Mouse (Mus musculus) adrenal gland, postnatal 36 days (tissue): ENCODE data around the gene Kank1. TPM values are rescaled to one million over a fixed set of nuclear protein-coding genes. Genes with fewer than 3 reads are reported as not detected.

Experiments used
- DNase-seq, 2 experiments: peaks; one replicate each; pipeline ENCODE4 v3.0.0; 2021; ENCODE audit warnings: mixed read lengths in 1 of 2
- total RNA-seq, 2 experiments: library from RNA; stranded (reverse); gene quantifications; 2 replicates each; pipeline ENCODE4 v1.2.3; 2021

The Kank1 gene
- total RNA-seq, 2 experiments from 2014 or later: 12.4 to 15.9 TPM

GRCm38 (mm10) chr19:25251610-25252140 lies 14.9 kb downstream of the Kank1 start:
- DNase-seq: no peak

GRCm38 (mm10) chr19:25253198-25253597 lies 16.4 kb downstream of the Kank1 start:
- DNase-seq: no peak

- DNase-seq: no peak
Observed at GRCm38 (mm10) chr19:25253628-25254027, 16.9 kb downstream of the Kank1 start.

GRCm38 (mm10) chr19:25258321-25258720 lies 21.5 kb downstream of the Kank1 start:
- DNase-seq: no peak

- DNase-seq: no peak
Observed at GRCm38 (mm10) chr19:25266181-25266580, 29.4 kb downstream of the Kank1 start.

GRCm38 (mm10) chr19:25267247-25267646 lies 30.5 kb downstream of the Kank1 start:
- DNase-seq: peak in 1 of 2 experiments; percentile 11

- DNase-seq: peak; percentile 48 to 64
Observed at GRCm38 (mm10) chr19:25268532-25268931, 31.8 kb downstream of the Kank1 start.

- DNase-seq: no peak
Observed at GRCm38 (mm10) chr19:25271591-25271990, 34.8 kb downstream of the Kank1 start.

GRCm38 (mm10) chr19:25273179-25273578 lies 36.4 kb downstream of the Kank1 start:
- no peak for DNase-seq

GRCm38 (mm10) chr19:25276600-25277395 lies 40.0 kb downstream of the Kank1 start:
- DNase-seq: peak in 1 of 2 experiments; percentile 8

GRCm38 (mm10) chr19:25277761-25278160 lies 41.0 kb downstream of the Kank1 start:
- DNase-seq: no peak

- DNase-seq: no peak
Observed at GRCm38 (mm10) chr19:25279603-25280002, 42.8 kb downstream of the Kank1 start.

- no peak for DNase-seq
Observed at GRCm38 (mm10) chr19:25283665-25284064, 46.9 kb downstream of the Kank1 start.

GRCm38 (mm10) chr19:25285756-25286538 lies 49.2 kb downstream of the Kank1 start:
- peak; percentile 90 to 92 for DNase-seq

- no peak for DNase-seq
Observed at GRCm38 (mm10) chr19:25290991-25291520, 54.3 kb downstream of the Kank1 start.

GRCm38 (mm10) chr19:25295207-25295606 lies 58.4 kb downstream of the Kank1 start:
- DNase-seq: no peak

- DNase-seq: no peak
Observed at GRCm38 (mm10) chr19:25297269-25297668, 60.5 kb downstream of the Kank1 start.

GRCm38 (mm10) chr19:25299852-25300670 lies 63.3 kb downstream of the Kank1 start:
- no peak for DNase-seq

- DNase-seq: no peak
Observed at GRCm38 (mm10) chr19:25301189-25301588, 64.4 kb downstream of the Kank1 start.

GRCm38 (mm10) chr19:25306277-25306676 lies 69.5 kb downstream of the Kank1 start:
- DNase-seq: no peak

GRCm38 (mm10) chr19:25308156-25308555 lies 71.4 kb downstream of the Kank1 start:
- DNase-seq: no peak

- DNase-seq: no peak
Observed at GRCm38 (mm10) chr19:25308763-25309162, 72.0 kb downstream of the Kank1 start.
